Mouse (Mus musculus): ENCODE results near the gene Nhej1. TPM values are rescaled to one million over a fixed set of nuclear protein-coding genes. Genes with fewer than 3 reads are reported as not detected.
A peak's percentile ranks its signal among the peaks of the same experiment; 100 is the strongest.

Nhej1 gene
- 1 to 10 TPM; 3.9 to 4.0 TPM for total RNA-seq (2021)

- intact Hi-C loops (cut with DNase I), result no loop called here
These were observed at the start of gene Nhej1 for GRCm38 (mm10) chr1:75124346-75125321. Gene Nhej1, minus strand, starts transcription at chr1:75125200.

GRCm38 (mm10) chr1:75168472-75169464 is 43.8 kb upstream of the Nhej1 start, which contains the start of gene Zfand2b:
Gene Zfand2b, plus strand, starts transcription at chr1:75168646.
- intact Hi-C loops (cut with DNase I), result loop anchor here (2.0 kb wide), 1 partner anchor 26 kb away; the partner anchor contains the start of genes Cnppd1 and Retreg2
- DNase-seq (ENCODE audit: low spot score), result peak; percentile 94

More at GRCm38 (mm10) chr1:75124346-75125321, at the start of gene Nhej1:
- peak; percentile 85 for DNase-seq (ENCODE audit: low spot score)

- intact Hi-C loops (cut with DNase I), result loop anchor here (2.0 kb wide), 1 partner anchor 25 kb away; the partner anchor contains the start of genes Cnppd1 and Retreg2
- DNase-seq (ENCODE audit: low spot score), result no peak
These were observed 43.1 kb upstream of the Nhej1 start for GRCm38 (mm10) chr1:75168093-75168471.

- DNase-seq (ENCODE audit: low spot score), result no peak
- intact Hi-C loops (cut with DNase I), result no loop called here
These were observed 35.2 kb upstream of the Nhej1 start for GRCm38 (mm10) chr1:75160256-75160617.

GRCm38 (mm10) chr1:75159540-75160255 is 34.7 kb upstream of the Nhej1 start:
- intact Hi-C loops (cut with DNase I), result no loop called here

GRCm38 (mm10) chr1:75158990-75159389 is 34.0 kb upstream of the Nhej1 start:
- DNase-seq (ENCODE audit: low spot score), result no peak
- intact Hi-C loops (cut with DNase I), result no loop called here

More at GRCm38 (mm10) chr1:75159540-75160255, 34.7 kb upstream of the Nhej1 start:
- DNase-seq (ENCODE audit: low spot score), result no peak

- intact Hi-C loops (cut with DNase I), result no loop called here
These were observed 30.8 kb upstream of the Nhej1 start for GRCm38 (mm10) chr1:75155837-75156236.

GRCm38 (mm10) chr1:75148727-75149126 is 23.7 kb upstream of the Nhej1 start:
- intact Hi-C loops (cut with DNase I), result no loop called here
- DNase-seq (ENCODE audit: low spot score), result no peak

More at GRCm38 (mm10) chr1:75155837-75156236, 30.8 kb upstream of the Nhej1 start:
- no peak for DNase-seq (ENCODE audit: low spot score)

GRCm38 (mm10) chr1:75147411-75148135 is 22.6 kb upstream of the Nhej1 start:
- no peak for DNase-seq (ENCODE audit: low spot score)
- intact Hi-C loops (cut with DNase I), result no loop called here

GRCm38 (mm10) chr1:75145589-75145988 is 20.6 kb upstream of the Nhej1 start:
- DNase-seq (ENCODE audit: low spot score), result no peak
- intact Hi-C loops (cut with DNase I), result no loop called here

- peak; percentile 92 for DNase-seq (ENCODE audit: low spot score)
- intact Hi-C loops (cut with DNase I), result loop anchor here (2.0 kb wide), 1 partner anchor 26 kb away; the partner anchor contains the start of gene Zfand2b
These were observed 17.6 kb upstream of the Nhej1 start, which contains the start of the genes Cnppd1 and Retreg2 for GRCm38 (mm10) chr1:75142301-75143261. Gene Cnppd1, minus strand, starts transcription at chr1:75142711. Gene Retreg2, plus strand, starts transcription at chr1:75142778.

GRCm38 (mm10) chr1:75141486-75142190 is 16.6 kb upstream of the Nhej1 start:
- intact Hi-C loops (cut with DNase I), result loop anchor here (2.0 kb wide), 1 partner anchor 27 kb away; the partner anchor contains the start of gene Zfand2b
- DNase-seq (ENCODE audit: low spot score), result peak; percentile 68

- no peak for DNase-seq (ENCODE audit: low spot score)
These were observed 15.7 kb upstream of the Nhej1 start for GRCm38 (mm10) chr1:75140601-75141190.

GRCm38 (mm10) chr1:75138448-75138847 is 13.4 kb upstream of the Nhej1 start:
- intact Hi-C loops (cut with DNase I), result no loop called here
- no peak for DNase-seq (ENCODE audit: low spot score)

More at GRCm38 (mm10) chr1:75140601-75141190, 15.7 kb upstream of the Nhej1 start:
- intact Hi-C loops (cut with DNase I), result no loop called here

GRCm38 (mm10) chr1:75136730-75137129 is 11.7 kb upstream of the Nhej1 start:
- DNase-seq (ENCODE audit: low spot score), result no peak
- intact Hi-C loops (cut with DNase I), result no loop called here

GRCm38 (mm10) chr1:75136293-75136692 is 11.3 kb upstream of the Nhej1 start:
- no peak for DNase-seq (ENCODE audit: low spot score)
- intact Hi-C loops (cut with DNase I), result no loop called here
